Mouse (Mus musculus) myocyte (in vitro differentiated cells): ENCODE results near the gene Ubxn4. TPM values are rescaled to one million over a fixed set of nuclear protein-coding genes. Genes with fewer than 3 reads are reported as not detected.

Experiments used
- H3K27me3 ChIP-seq: one replicate; pipeline ENCODE4 v1.6.1; 2011; ENCODE audit not compliant: control insufficient read depth, insufficient read depth, insufficient read length
- H3K36me3 ChIP-seq: one replicate; pipeline ENCODE4 v1.6.1; 2011; ENCODE audit not compliant: control insufficient read depth, insufficient read depth
- H3K4me2 ChIP-seq: one replicate; pipeline ENCODE4 v1.6.1; 2011; ENCODE audit warnings: low read depth, control low read depth
- H3K4me3 ChIP-seq: one replicate; pipeline ENCODE4 v1.5.1; 2011; ENCODE audit warnings: mild to moderate bottlenecking, control low read depth, moderate library complexity
- H3K79me2 ChIP-seq: one replicate; pipeline ENCODE4 v1.6.1; 2011; ENCODE audit not compliant: control insufficient read depth, insufficient read depth
- H3ac ChIP-seq: one replicate; pipeline ENCODE4 v1.6.1; 2011; ENCODE audit not compliant: control insufficient read depth, insufficient read length
- CEBPB ChIP-seq: IDR thresholded peaks from 2 replicates; pipeline ENCODE4 v1.6.1; 2011; ENCODE audit warnings: mild to moderate bottlenecking, moderate library complexity; ENCODE audit not compliant: poor library complexity, insufficient read depth, severe bottlenecking
- E2F4 ChIP-seq: IDR thresholded peaks from one replicate; pipeline ENCODE4 v1.6.1; 2011; ENCODE audit warnings: mild to moderate bottlenecking, control low read depth, moderate library complexity; ENCODE audit not compliant: insufficient read depth
- MAX ChIP-seq: IDR thresholded peaks from one replicate; pipeline ENCODE4 v1.6.1; 2011; ENCODE audit warnings: low read depth, mild to moderate bottlenecking, control low read depth
- MYOD1 ChIP-seq, 3 experiments: IDR thresholded peaks; one replicate each; pipeline ENCODE4 v1.6.1; 2011; ENCODE audit warnings: control low read depth in 2 of 3, low read depth in 2 of 3, mild to moderate bottlenecking in 2 of 3, moderate library complexity in 1 of 3; ENCODE audit not compliant: insufficient read length in 2 of 3, control insufficient read depth in 1 of 3
- MYOG ChIP-seq, 3 experiments: IDR thresholded peaks; one replicate each; pipeline ENCODE4 v1.6.1; 2011; ENCODE audit warnings: control low read depth in 2 of 3, low read depth in 2 of 3, mild to moderate bottlenecking in 2 of 3; ENCODE audit not compliant: insufficient read length in 2 of 3, control insufficient read depth in 1 of 3, insufficient read depth in 1 of 3
- POLR2A ChIP-seq: IDR thresholded peaks from one replicate; pipeline ENCODE4 v1.6.1; 2011; ENCODE audit warnings: low read depth, mild to moderate bottlenecking, control low read depth, moderate library complexity; ENCODE audit not compliant: insufficient read length
- POLR2AphosphoS2 ChIP-seq: IDR thresholded peaks from one replicate; pipeline ENCODE4 v1.6.1; 2011; ENCODE audit warnings: low read depth, control low read depth; ENCODE audit not compliant: insufficient read length
- REST ChIP-seq: IDR thresholded peaks from one replicate; pipeline ENCODE4 v1.6.1; 2011; ENCODE audit warnings: mild to moderate bottlenecking, control low read depth, moderate library complexity; ENCODE audit not compliant: insufficient read depth, insufficient read length
- SRF ChIP-seq: IDR thresholded peaks from one replicate; pipeline ENCODE4 v1.6.1; 2011; ENCODE audit warnings: low read depth; ENCODE audit not compliant: control insufficient read depth, insufficient read length
- TCF12 ChIP-seq: IDR thresholded peaks from one replicate; pipeline ENCODE4 v1.6.1; 2011; ENCODE audit warnings: mild to moderate bottlenecking, control low read depth; ENCODE audit not compliant: poor library complexity, insufficient read depth, severe bottlenecking
- TCF3 ChIP-seq: IDR thresholded peaks from one replicate; pipeline ENCODE4 v1.6.1; 2011; ENCODE audit warnings: low read depth, control low read depth; ENCODE audit not compliant: insufficient read length
- USF1 ChIP-seq: IDR thresholded peaks from one replicate; pipeline ENCODE4 v1.6.1; 2011; ENCODE audit warnings: low read depth, mild to moderate bottlenecking, control low read depth, moderate library complexity
- polyA plus RNA-seq: library from polyadenylated mRNA; unstranded; fragments of >200 nt; fragmentation: generic; extraction: Trizol; gene quantifications from one replicate; pipeline ENCODE4 v1.2.1, GENCODE M21; 2012; ENCODE audit warnings: missing spikeins

Ubxn4 gene
- polyA plus RNA-seq, 1 experiment: 30.1 TPM

DNA sequence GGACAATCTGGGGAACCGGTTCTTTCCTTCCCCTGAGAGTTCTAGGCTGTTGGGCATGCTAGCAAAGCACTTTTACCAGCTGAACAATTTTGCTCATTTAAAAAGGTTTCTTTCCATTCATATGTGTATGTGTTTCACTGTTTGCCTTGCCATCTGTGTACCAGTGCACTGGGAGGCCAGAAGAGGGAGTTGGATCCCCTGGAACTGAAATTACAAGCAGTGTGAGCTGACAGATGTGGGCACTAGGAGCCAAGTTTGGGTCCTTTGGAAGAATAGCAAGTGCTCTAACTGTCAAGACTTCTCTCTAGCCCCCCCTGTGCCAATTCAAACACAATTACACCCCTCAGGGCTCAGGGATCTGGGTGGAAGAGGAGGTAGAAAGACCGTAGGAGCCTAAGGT, 81.0 kb downstream of the Ubxn4 start:
- TF ChIP-seq MYOG (IDR thresholded peaks at IDR 0.05; ENCODE audit: control insufficient read depth in 1 of 3, insufficient read depth in 1 of 3, insufficient read length in 2 of 3, low read depth in 2 of 3) (no peak), USF1 (no peak), REST (no peak), SRF (no peak), CEBPB (no peak), E2F4 (no peak), TCF3 (no peak), POLR2A (no peak), MAX (no peak), TCF12 (no peak), MYOD1 (IDR thresholded peaks at IDR 0.05; ENCODE audit: control insufficient read depth in 1 of 3, insufficient read length in 2 of 3, low read depth in 2 of 3) (no peak), POLR2AphosphoS2 (no peak)
- H3ac ChIP-seq: no peak overlapping the region
- H3K36me3 ChIP-seq: no peaks in the 10 kb centered on the region
- H3K79me2 ChIP-seq: no peaks in the 10 kb centered on the region
- H3K4me2 ChIP-seq: no peak overlapping the region
- H3K27me3 ChIP-seq: no peaks in the 10 kb centered on the region
- no peak overlapping the region for H3K4me3 ChIP-seq

DNA sequence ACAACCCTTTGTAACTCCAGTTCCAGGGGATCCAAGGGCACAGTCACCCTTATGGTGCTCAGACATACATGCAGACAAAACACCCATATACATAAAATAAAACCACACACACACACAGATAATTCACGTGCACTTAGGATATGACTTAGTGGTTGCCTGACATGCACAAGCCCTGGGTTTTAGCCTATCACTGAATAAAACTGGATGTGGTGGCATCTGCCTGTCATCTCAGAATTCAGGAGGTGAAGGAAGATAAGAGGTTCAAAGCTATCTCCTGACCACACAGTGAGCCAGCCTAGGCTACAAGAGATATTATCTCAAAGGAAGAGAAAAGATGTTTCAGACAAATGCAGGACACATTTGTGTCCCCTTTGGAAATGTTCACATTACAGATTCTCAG, 83.4 kb downstream of the Ubxn4 start:
- H3K36me3 ChIP-seq: peaks cover 6% of the 10 kb centered on the region
- no peak for TF ChIP-seq E2F4
- TF ChIP-seq POLR2AphosphoS2: no peak
- TF ChIP-seq MAX: no peak
- TF ChIP-seq TCF3: no peak
- TF ChIP-seq MYOD1 (IDR thresholded peaks at IDR 0.05; ENCODE audit: control insufficient read depth in 1 of 3, insufficient read length in 2 of 3, low read depth in 2 of 3): no peak

DNA sequence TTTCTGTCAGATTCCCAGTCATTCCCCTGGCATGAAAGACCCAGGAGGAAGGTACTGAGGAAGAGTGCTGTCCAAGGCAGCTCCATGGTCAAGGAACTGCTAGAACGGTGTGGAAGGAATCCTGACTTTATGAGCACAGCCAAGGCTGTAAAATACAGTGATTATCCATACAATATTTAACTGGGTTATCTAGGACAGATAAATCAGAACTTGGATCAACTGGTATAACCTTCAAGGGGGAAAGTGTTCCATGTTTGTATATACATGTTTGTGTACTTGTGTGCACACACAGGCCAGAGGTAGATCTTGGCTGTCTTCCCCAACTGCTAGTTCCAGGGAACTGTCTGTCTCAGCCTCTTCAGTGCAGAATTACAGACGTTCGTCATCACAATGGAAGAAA, 84.5 kb downstream of the Ubxn4 start, which contains the start of gene Lct:
TSS of gene Lct (minus strand) at position 101 of the 400 bp plus-strand sequence.
- Histone ChIP-seq H3K4me3 (no peak within 1 kb of the TSS), H3ac (no peak within 1 kb of the TSS), H3K36me3 (peaks cover 13% of the 10 kb centered on the region), H3K27me3 (no peaks in the 10 kb centered on the region), H3K79me2 (no peaks in the 10 kb centered on the region), H3K4me2 (no peak within 1 kb of the TSS)
- TF ChIP-seq CEBPB (no peak), POLR2AphosphoS2 (no peak), USF1 (no peak)

More for the DNA sequence above, 83.4 kb downstream of the Ubxn4 start:
- Histone ChIP-seq H3K27me3 (no peaks in the 10 kb centered on the region), H3K4me2 (no peak overlapping the region), H3ac (no peak overlapping the region), H3K4me3 (no peak overlapping the region), H3K79me2 (no peaks in the 10 kb centered on the region)

Other genes with a start within 250 kb of the Ubxn4 start
- gene Zranb3, start 140.9 kb upstream of the Ubxn4 start, polyA plus RNA-seq: 1.6 TPM
- gene R3hdm1, start 140.7 kb upstream of the Ubxn4 start, polyA plus RNA-seq: 32.6 TPM
- gene Lct, start 84.4 kb downstream of the Ubxn4 start, polyA plus RNA-seq: 0.01 TPM
- gene Mcm6, start 115.7 kb downstream of the Ubxn4 start, polyA plus RNA-seq: 27.0 TPM
- 63.2 TPM for gene Dars, start 173.4 kb downstream of the Ubxn4 start, polyA plus RNA-seq